Mouse (Mus musculus) stomach, embryonic 15.5 days (tissue): ENCODE measurements at regions not wholly inside any gene's neighbourhood (a gene's known extent, or its start where the extent isn't known, plus 50 kb on each side); places are given as distances from the start of the nearest gene placed in this dataset.

Source experiments
- ATAC-seq: fragments of 200-750 bp; cut with Nextera tagmentation; 2 replicates; pipeline ENCODE4 v1.8.0; 2017; ENCODE audit warnings: low read depth, moderate number of reproducible peaks, moderate TSS enrichment; ENCODE audit not compliant: insufficient read depth, low FRiP score
- H3K27ac ChIP-seq: fragments of 300-500 bp; sonication (generic); 2 replicates; pipeline ENCODE4 v1.5.1; 2015; ENCODE audit warnings: mild to moderate bottlenecking, inconsistent platforms
- H3K27me3 ChIP-seq: fragments of 300-500 bp; sonication (generic); replicated peaks from 2 replicates; pipeline ENCODE4 v1.6.1; 2015; ENCODE audit warnings: inconsistent platforms
- H3K36me3 ChIP-seq: fragments of 300-500 bp; sonication (generic); 2 replicates; pipeline ENCODE4 v1.6.1; 2015; ENCODE audit warnings: inconsistent platforms
- H3K4me1 ChIP-seq: fragments of 300-500 bp; sonication (generic); 2 replicates; pipeline ENCODE4 v1.6.1; 2015; ENCODE audit warnings: inconsistent platforms
- H3K4me2 ChIP-seq: fragments of 300-500 bp; sonication (generic); 2 replicates; pipeline ENCODE4 v1.6.1; 2015; ENCODE audit warnings: mild to moderate bottlenecking, inconsistent platforms
- H3K4me3 ChIP-seq: fragments of 300-500 bp; sonication (generic); replicated peaks from 2 replicates; pipeline ENCODE4 v1.5.1; 2015; ENCODE audit warnings: inconsistent platforms
- H3K9ac ChIP-seq: fragments of 300-500 bp; sonication (generic); 2 replicates; pipeline ENCODE4 v1.6.1; 2015; ENCODE audit warnings: inconsistent platforms
- H3K9me3 ChIP-seq: fragments of 300-500 bp; sonication (generic); 2 replicates; pipeline ENCODE4 v1.6.1; 2016; ENCODE audit warnings: inconsistent platforms
- WGBS: fragments of 180-500 bp; shearing (Covaris S2); methylation state at CpG from one replicate; pipeline ENCODE4 v1.1.7; 2015; 5-methylcytosine and 5-hydroxymethylcytosine counted together

DNA sequence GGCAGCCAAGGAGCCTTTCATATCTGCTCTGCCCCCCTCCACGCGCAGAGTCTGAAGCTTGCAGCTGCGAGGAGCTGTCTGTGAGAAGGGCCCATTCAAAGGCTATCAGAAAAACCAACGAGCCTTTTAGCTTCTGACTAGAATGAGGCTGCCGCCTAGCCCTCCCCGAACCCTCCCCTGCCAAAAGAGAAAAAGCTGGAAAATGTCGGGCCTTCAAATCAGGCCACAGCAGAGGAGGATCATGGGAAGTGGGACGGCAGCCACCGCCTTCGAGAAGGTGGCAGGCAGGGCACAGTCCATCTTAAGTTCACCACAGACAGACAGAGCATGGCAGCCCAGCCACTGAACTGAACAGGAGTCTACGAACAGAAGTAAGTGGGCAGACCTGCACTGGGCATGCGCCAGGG, 108.6 kb upstream of the Igsf21 start:
- H3K36me3 ChIP-seq, result no peaks in the 10 kb centered on the region
- H3K4me3 ChIP-seq, result no peak overlapping the region
- H3K27ac ChIP-seq, result no peak overlapping the region
- no peaks in the 10 kb centered on the region for H3K27me3 ChIP-seq
- H3K4me2 ChIP-seq, result no peak overlapping the region
- ATAC-seq, result no peak
- H3K4me1 ChIP-seq, result no peaks in the 10 kb centered on the region
- no peak overlapping the region for H3K9ac ChIP-seq
- H3K9me3 ChIP-seq, result no peaks in the 10 kb centered on the region
- 69% methylated on average over 12 of the region's 12 CpGs for WGBS

DNA sequence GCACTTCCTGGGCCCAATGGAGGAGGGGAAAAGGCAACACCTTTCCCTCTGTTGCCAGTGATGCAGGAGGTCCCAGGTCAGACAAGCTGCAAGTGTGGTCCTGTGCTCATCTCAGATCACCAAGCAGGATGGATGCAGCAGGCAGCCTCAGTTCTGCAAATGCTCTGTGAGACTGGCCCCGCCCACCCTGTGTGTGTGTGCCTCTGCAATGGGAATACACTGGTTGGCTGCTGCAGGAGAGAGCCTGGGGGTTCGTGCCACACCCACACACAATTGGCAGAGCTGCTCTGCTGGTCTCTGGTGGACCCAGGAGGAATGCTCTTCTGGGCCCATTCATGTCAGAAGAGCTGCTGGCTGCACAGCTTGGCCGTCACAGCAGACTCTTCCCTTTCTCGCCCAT, 102.2 kb upstream of the Igsf21 start:
- H3K4me1 ChIP-seq, result no peaks in the 10 kb centered on the region
- no peaks in the 10 kb centered on the region for H3K27me3 ChIP-seq
- 50% methylated on average over 4 of the region's 4 CpGs for WGBS
- no peak for ATAC-seq
- H3K4me3 ChIP-seq, result no peak overlapping the region
- no peak overlapping the region for H3K27ac ChIP-seq
- H3K9ac ChIP-seq, result no peak overlapping the region
- no peak overlapping the region for H3K4me2 ChIP-seq
- H3K36me3 ChIP-seq, result no peaks in the 10 kb centered on the region
- no peaks in the 10 kb centered on the region for H3K9me3 ChIP-seq

DNA sequence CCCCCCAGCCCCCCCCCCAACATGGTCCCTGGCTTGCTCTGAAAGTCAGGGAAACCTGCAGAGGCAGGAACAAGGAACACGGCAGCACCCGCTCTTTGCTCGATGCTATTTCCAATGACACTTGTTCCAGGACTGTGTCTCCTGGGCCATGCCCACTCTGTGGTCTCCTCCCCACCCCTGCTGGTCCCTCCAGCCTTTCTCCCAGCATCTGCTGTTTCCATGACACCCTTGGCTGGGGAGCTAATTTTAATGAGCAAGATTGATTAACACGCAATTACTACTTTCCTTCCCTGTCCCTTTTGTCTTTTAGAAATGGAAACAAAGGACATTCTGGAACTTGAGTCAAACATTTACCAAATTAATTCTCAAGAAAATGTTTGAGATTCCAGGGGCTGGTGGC, 83.6 kb upstream of the Igsf21 start:
- H3K9me3 ChIP-seq, result no peaks in the 10 kb centered on the region
- H3K36me3 ChIP-seq, result no peaks in the 10 kb centered on the region
- no peaks in the 10 kb centered on the region for H3K27me3 ChIP-seq
- H3K4me1 ChIP-seq, result no peaks in the 10 kb centered on the region
- no peak overlapping the region for H3K27ac ChIP-seq
- H3K9ac ChIP-seq, result no peak overlapping the region
- no peak overlapping the region for H3K4me3 ChIP-seq
- ATAC-seq, result no peak
- no peak overlapping the region for H3K4me2 ChIP-seq
- 89% methylated on average over 4 of the region's 4 CpGs for WGBS

- 26% methylated on average over 10 of the region's 10 CpGs for WGBS
- Histone ChIP-seq H3K9ac (no peak overlapping the region), H3K36me3 (no peaks in the 10 kb centered on the region), H3K4me3 (no peak overlapping the region), H3K9me3 (peaks cover 7% of the 10 kb centered on the region; the same call in 1 of the 2 replicates), H3K27me3 (no peaks in the 10 kb centered on the region), H3K4me2 (no peak overlapping the region), H3K27ac (no peak overlapping the region), H3K4me1 (no peaks in the 10 kb centered on the region)
- ATAC-seq, result no peak
Observed at GRCm38 (mm10) chr4:140326706-140327440, 80.3 kb upstream of the Igsf21 start.

DNA sequence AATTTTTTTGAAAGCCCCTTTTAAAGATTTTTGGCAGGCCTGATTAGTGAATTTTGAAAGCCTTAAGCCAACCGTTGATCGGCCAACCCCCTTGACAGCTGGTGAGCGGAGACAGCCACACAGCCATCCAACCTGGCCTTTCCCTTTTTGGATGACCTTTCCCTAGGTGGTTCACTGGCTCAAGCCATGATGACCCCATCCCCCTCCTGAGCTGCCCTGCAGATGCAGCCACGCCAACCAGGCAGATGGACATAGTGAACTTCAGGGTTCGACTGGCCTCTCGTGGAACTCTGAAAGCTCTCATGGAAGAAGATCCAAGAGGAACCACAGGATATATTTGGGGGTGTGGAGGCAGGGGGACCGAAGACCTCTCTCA, 79.1 kb upstream of the Igsf21 start:
- no peak for ATAC-seq
- no peak overlapping the region for H3K4me2 ChIP-seq
- no peak overlapping the region for H3K4me3 ChIP-seq
- H3K36me3 ChIP-seq, result no peaks in the 10 kb centered on the region
- no peaks in the 10 kb centered on the region for H3K4me1 ChIP-seq
- 85% methylated on average over 7 of the region's 7 CpGs for WGBS
- H3K9ac ChIP-seq, result no peak overlapping the region
- peaks cover 7% of the 10 kb centered on the region; the same call in 1 of the 2 replicates for H3K9me3 ChIP-seq
- no peaks in the 10 kb centered on the region for H3K27me3 ChIP-seq
- H3K27ac ChIP-seq, result no peak overlapping the region

- no peak overlapping the region for H3K9ac ChIP-seq
Observed at GRCm38 (mm10) chr4:140324971-140325676, 78.5 kb upstream of the Igsf21 start.

DNA sequence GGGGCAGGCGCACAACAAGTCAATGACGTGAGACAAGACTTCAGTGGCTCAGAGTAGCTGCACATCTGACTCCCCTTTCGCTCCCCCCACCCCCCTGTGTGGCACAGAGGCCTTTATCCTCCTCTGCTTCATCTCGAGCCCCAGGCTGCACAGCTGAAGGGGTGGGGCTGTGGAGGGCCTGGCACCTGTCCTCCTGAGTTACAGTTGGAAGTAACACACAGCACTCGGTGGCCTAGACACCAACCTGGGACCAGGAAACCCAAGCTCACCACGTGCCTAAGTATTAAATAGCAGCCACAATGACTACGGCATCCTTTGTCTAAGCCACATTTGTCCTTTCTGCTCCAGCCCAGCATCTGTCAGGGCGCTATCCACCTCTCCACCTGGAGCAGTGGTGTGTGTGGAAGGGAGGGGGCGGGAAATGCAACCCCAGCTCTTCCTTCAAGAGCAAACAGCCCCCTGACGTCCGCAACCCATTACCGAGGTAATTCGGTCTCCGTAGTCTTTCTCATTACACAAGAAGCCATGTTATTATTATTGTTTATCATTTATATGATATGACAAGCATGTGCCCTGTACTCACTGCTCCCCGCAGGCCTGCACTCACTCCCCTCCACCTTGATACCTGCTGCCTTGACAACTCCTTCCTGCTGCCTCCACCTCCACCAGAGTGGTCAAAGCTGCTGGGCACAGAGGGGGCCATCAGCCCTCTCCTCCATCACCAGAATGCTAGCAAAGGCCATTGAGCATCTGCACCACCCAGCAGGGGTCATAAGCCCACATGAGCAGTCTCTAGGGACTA, 73.7 kb upstream of the Igsf21 start:
- Histone ChIP-seq H3K27me3 (no peaks in the 10 kb centered on the region), H3K4me1 (no peaks in the 10 kb centered on the region), H3K36me3 (no peaks in the 10 kb centered on the region), H3K9me3 (peaks cover 7% of the 10 kb centered on the region; the same call in 1 of the 2 replicates), H3K4me3 (no peak overlapping the region), H3K9ac (no peak overlapping the region), H3K4me2 (no peak overlapping the region), H3K27ac (no peak overlapping the region)
- WGBS, result 71% methylated on average over 15 of the region's 15 CpGs
- ATAC-seq, result no peak

More at GRCm38 (mm10) chr4:140324971-140325676, 78.5 kb upstream of the Igsf21 start:
- Histone ChIP-seq H3K27me3 (no peaks in the 10 kb centered on the region), H3K9me3 (peaks cover 7% of the 10 kb centered on the region; the same call in 1 of the 2 replicates), H3K36me3 (no peaks in the 10 kb centered on the region), H3K27ac (no peak overlapping the region), H3K4me2 (no peak overlapping the region), H3K4me3 (no peak overlapping the region), H3K4me1 (no peaks in the 10 kb centered on the region)
- ATAC-seq, result no peak
- 89% methylated on average over 8 of the region's 8 CpGs for WGBS

DNA sequence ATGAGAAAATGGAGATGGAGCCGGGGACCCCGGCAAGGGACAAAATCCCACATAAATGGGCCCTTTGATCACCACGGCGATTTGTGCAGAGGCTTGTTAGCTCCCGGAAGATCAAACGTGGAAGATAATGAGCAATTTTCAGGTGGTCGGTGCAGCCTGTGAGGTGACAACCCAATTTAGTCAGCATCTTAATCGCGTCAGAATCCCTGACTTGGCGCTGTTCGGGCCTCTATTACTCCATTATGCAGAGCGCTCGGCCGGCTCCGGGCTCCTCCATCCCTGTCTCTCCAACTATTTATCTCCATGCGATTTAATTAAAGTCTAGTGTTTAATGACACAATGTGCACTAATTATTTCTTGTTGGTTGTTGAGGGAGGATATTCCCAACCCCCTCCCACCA, 66.1 kb upstream of the Igsf21 start:
- Histone ChIP-seq H3K4me1 (no peaks in the 10 kb centered on the region), H3K36me3 (no peaks in the 10 kb centered on the region), H3K4me2 (no peak overlapping the region), H3K9me3 (no peaks in the 10 kb centered on the region), H3K4me3 (no peak overlapping the region), H3K9ac (no peak overlapping the region), H3K27ac (no peak overlapping the region), H3K27me3 (no peaks in the 10 kb centered on the region)
- 78% methylated on average over 16 of the region's 16 CpGs for whole genome bisulfite sequencing
- ATAC-seq, result no peak

DNA sequence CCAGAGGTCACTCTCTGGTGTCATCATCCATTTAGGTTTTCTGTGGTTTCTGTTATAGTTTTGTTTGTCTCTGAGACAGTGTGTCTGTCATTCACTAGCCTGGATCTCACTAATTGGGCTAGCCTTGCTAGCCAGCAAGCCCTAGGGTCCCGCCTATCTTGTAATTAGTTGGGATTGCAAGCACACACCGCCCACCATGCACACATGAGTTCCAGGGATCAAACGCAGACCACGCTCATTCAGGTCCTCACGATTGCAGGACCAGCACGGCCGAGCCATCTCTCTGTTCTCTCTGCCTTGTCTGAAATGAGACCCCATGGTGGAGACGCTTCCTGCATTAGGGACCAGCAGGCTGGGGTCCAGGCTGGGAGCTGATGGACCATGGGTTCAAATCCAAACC, 60.9 kb upstream of the Igsf21 start:
- no peak overlapping the region for H3K4me2 ChIP-seq
- no peak overlapping the region for H3K9ac ChIP-seq
- H3K27me3 ChIP-seq, result no peaks in the 10 kb centered on the region
- no peak for ATAC-seq
- no peak overlapping the region for H3K4me3 ChIP-seq
- H3K4me1 ChIP-seq, result no peaks in the 10 kb centered on the region
- H3K27ac ChIP-seq, result no peak overlapping the region
- no peaks in the 10 kb centered on the region for H3K9me3 ChIP-seq
- no peaks in the 10 kb centered on the region for H3K36me3 ChIP-seq
- WGBS, result 85% methylated on average over 8 of the region's 8 CpGs

DNA sequence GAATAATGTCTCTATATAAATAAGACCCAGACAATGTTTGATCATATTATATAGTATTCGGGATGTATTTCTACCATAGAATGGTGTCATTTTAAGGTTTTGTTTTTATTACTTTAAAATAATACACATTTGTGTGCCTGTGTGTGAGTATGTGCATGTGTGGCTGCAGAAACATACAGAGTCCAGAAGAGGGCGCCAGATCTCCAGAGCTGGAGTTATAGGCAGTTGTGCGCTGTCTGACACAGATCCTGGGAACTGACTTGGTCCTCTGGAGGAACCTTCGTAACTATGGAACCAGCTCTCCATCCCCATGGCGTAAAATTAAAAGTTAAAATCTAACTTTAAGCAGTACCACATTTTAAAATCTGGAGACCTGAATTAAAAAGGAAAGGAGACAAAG, 58.4 kb upstream of the Igsf21 start:
- H3K36me3 ChIP-seq, result no peaks in the 10 kb centered on the region
- H3K4me1 ChIP-seq, result no peaks in the 10 kb centered on the region
- 77% methylated on average over 5 of the region's 5 CpGs for WGBS
- no peak overlapping the region for H3K4me3 ChIP-seq
- H3K9ac ChIP-seq, result no peak overlapping the region
- no peaks in the 10 kb centered on the region for H3K9me3 ChIP-seq
- H3K4me2 ChIP-seq, result no peak overlapping the region
- no peaks in the 10 kb centered on the region for H3K27me3 ChIP-seq
- no peak overlapping the region for H3K27ac ChIP-seq
- ATAC-seq, result no peak

DNA sequence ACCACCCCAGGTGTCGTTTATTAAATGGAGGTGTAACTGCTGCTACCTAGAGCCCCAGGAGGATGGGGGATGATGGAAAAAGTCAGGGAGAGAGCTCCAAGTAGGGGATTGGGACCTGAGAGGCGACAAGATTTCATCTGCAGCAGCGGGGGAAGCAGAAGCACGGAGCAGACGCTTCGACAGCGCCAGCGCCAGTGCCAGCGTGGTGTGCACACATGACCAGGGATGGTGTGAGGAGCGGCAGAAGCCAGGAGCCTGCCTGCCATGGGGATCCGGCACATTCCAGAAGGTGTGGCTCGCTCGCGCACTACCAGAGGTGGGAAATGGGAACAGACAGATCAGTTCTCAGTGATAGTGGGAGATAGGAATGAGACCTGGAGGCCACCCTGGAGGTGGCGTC, 55.1 kb upstream of the Igsf21 start:
- Histone ChIP-seq H3K4me3 (no peak overlapping the region), H3K9ac (no peak overlapping the region), H3K4me2 (no peak overlapping the region), H3K36me3 (no peaks in the 10 kb centered on the region), H3K27me3 (no peaks in the 10 kb centered on the region), H3K9me3 (no peaks in the 10 kb centered on the region), H3K27ac (no peak overlapping the region), H3K4me1 (no peaks in the 10 kb centered on the region)
- 84% methylated on average over 15 of the region's 15 CpGs for WGBS
- no peak for ATAC-seq
